Mouse (Mus musculus) cerebellum, adult (tissue): ENCODE measurements at regions not wholly inside any gene's neighbourhood (a gene's known extent, or its start where the extent isn't known, plus 50 kb on each side); places are given as distances from the start of the nearest gene placed in this dataset.
A peak's percentile ranks its signal among the peaks of the same experiment; 100 is the strongest.

Experiments used
- ATAC-seq: cut with Nextera tagmentation; 2 replicates; pipeline ENCODE4 v1.9.2; 2017; ENCODE audit warnings: mild to moderate bottlenecking, moderate library complexity, mixed read lengths; ENCODE audit not compliant: insufficient number of reproducible peaks, low FRiP score, low TSS enrichment

- no peak for ATAC-seq
Observed at GRCm38 (mm10) chr10:21446641-21447040, 69.5 kb downstream of the Aldh8a1 start.

GRCm38 (mm10) chr10:21448132-21448531 lies 71.0 kb downstream of the Aldh8a1 start:
- ATAC-seq = no peak

- ATAC-seq = no peak
Observed at GRCm38 (mm10) chr10:21448942-21449341, 71.9 kb downstream of the Aldh8a1 start.

- no peak for ATAC-seq
Observed at GRCm38 (mm10) chr10:21452611-21453010, 75.5 kb downstream of the Aldh8a1 start.

- no peak for ATAC-seq
Observed at GRCm38 (mm10) chr10:21453527-21453926, 76.4 kb downstream of the Aldh8a1 start.

- ATAC-seq = no peak
Observed at GRCm38 (mm10) chr10:21454153-21454552, 77.1 kb downstream of the Aldh8a1 start.

- no peak for ATAC-seq
Observed at GRCm38 (mm10) chr10:21454757-21455156, 77.7 kb downstream of the Aldh8a1 start.

- no peak for ATAC-seq
Observed at GRCm38 (mm10) chr10:21455863-21456262, 78.8 kb downstream of the Aldh8a1 start.

- no peak for ATAC-seq
Observed at GRCm38 (mm10) chr10:21456359-21456758, 79.3 kb downstream of the Aldh8a1 start.

- ATAC-seq = no peak
Observed at GRCm38 (mm10) chr10:21456991-21457390, 79.9 kb downstream of the Aldh8a1 start.

GRCm38 (mm10) chr10:21458608-21459007 lies 81.5 kb downstream of the Aldh8a1 start:
- ATAC-seq = no peak

- ATAC-seq = no peak
Observed at GRCm38 (mm10) chr10:21460062-21460461, 83.0 kb downstream of the Aldh8a1 start.

GRCm38 (mm10) chr10:21462915-21463314 lies 85.8 kb downstream of the Aldh8a1 start:
- ATAC-seq = no peak

GRCm38 (mm10) chr10:21465362-21465761 lies 88.3 kb downstream of the Aldh8a1 start:
- peak; percentile 88 for ATAC-seq

GRCm38 (mm10) chr10:21465806-21466377 lies 88.8 kb downstream of the Aldh8a1 start:
- ATAC-seq = 0 out of 2 replicates have a peak, but pooled peaks have one; percentile 16

GRCm38 (mm10) chr10:21467425-21468085 lies 90.5 kb downstream of the Aldh8a1 start:
- ATAC-seq = no peak

- no peak for ATAC-seq
Observed at GRCm38 (mm10) chr10:21468421-21468820, 91.3 kb downstream of the Aldh8a1 start.

- ATAC-seq = no peak
Observed at GRCm38 (mm10) chr10:21469961-21470360, 92.9 kb downstream of the Aldh8a1 start.

- no peak for ATAC-seq
Observed at GRCm38 (mm10) chr10:21470589-21470988, 93.5 kb downstream of the Aldh8a1 start.

- no peak for ATAC-seq
Observed at GRCm38 (mm10) chr10:21474242-21474641, 97.2 kb downstream of the Aldh8a1 start.

GRCm38 (mm10) chr10:21478004-21478403 lies 100.9 kb downstream of the Aldh8a1 start:
- no peak for ATAC-seq

- no peak for ATAC-seq
Observed at GRCm38 (mm10) chr10:21479403-21479802, 102.3 kb downstream of the Aldh8a1 start.
